Mouse (Mus musculus) G1E (cell line): ENCODE results near the gene Twist2. TPM values are rescaled to one million over a fixed set of nuclear protein-coding genes. Genes with fewer than 3 reads are reported as not detected.

Source experiments
- ATAC-seq: 2 replicates; pipeline ENCODE4 v1.8.0; 2016; ENCODE audit warnings: mild to moderate bottlenecking; ENCODE audit not compliant: insufficient number of reproducible peaks, poor library complexity, low FRiP score, severe bottlenecking; ENCODE audit errors: extremely low read depth
- DNase-seq: peaks from one replicate; pipeline ENCODE4 v3.0.0; 2012; ENCODE audit warnings: low spot score
- H3K27me3 ChIP-seq: 2 replicates; pipeline ENCODE4 v1.6.1; 2012; ENCODE audit warnings: mild to moderate bottlenecking, low read length, inconsistent platforms; ENCODE audit not compliant: insufficient read depth
- H3K36me3 ChIP-seq: replicated peaks from 2 replicates; pipeline ENCODE3; 2012; ENCODE audit warnings: mild to moderate bottlenecking, inconsistent platforms
- H3K4me1 ChIP-seq: 2 replicates; pipeline ENCODE4 v1.6.1; 2012; ENCODE audit warnings: low read depth, low read length, inconsistent platforms, mixed read lengths; ENCODE audit not compliant: insufficient read depth
- H3K4me3 ChIP-seq: 2 replicates; pipeline ENCODE4 v1.5.1; 2012; ENCODE audit warnings: low read depth, mild to moderate bottlenecking, inconsistent platforms, low read length, moderate library complexity, mixed read lengths
- H3K9me3 ChIP-seq: replicated peaks from 2 replicates; pipeline ENCODE4 v1.6.1; 2012; ENCODE audit warnings: inconsistent platforms
- CTCF ChIP-seq: IDR thresholded peaks from 2 replicates; pipeline ENCODE4 v1.5.1; 2012; ENCODE audit warnings: low read depth, low read length, inconsistent platforms, mixed read lengths
- GATA1 ChIP-seq: IDR thresholded peaks from 2 replicates; pipeline ENCODE4 v1.6.1; 2012; ENCODE audit warnings: borderline replicate concordance, low read length, inconsistent platforms, mixed read lengths
- GATA2 ChIP-seq: IDR thresholded peaks from 2 replicates; pipeline ENCODE4 v1.6.1; 2012; ENCODE audit warnings: low read depth, low read length, inconsistent platforms, borderline replicate concordance
- POLR2AphosphoS5 ChIP-seq: IDR thresholded peaks from 2 replicates; pipeline ENCODE4 v1.6.1; 2012; ENCODE audit warnings: low read depth, low read length, inconsistent platforms; ENCODE audit not compliant: insufficient replicate concordance
- TAL1 ChIP-seq: conservative IDR thresholded peaks from 2 replicates; pipeline ENCODE4 v1.6.1; 2012; ENCODE audit warnings: low read depth, low read length, inconsistent platforms, mixed read lengths
- polyA plus RNA-seq: library from polyadenylated mRNA; stranded (reverse); fragments of >175 nt; gene quantifications from 2 replicates; pipeline ENCODE4 v1.2.3, GENCODE M21; 2012
- total RNA-seq, 2 experiments: library from RNA; stranded (forward) in 1 of 2; stranded (reverse) in 1 of 2; fragments of 200-1000 nt in 1 of 2; fragments of >200 nt in 1 of 2; fragmentation: Nextera tagmentation in 1 of 2; gene quantifications; 2 replicates each; pipeline ENCODE4 v1.2.3; 2014 to 2017

Twist2 gene
- total and polyA plus RNA-seq, 3 experiments: 0.05 TPM; not detected in 2

GRCm38 (mm10) chr1:91880156-91880555 is 78.9 kb downstream of the Twist2 start:
- no peak for TF ChIP-seq GATA1
- no peak for TF ChIP-seq CTCF
- no peak for TF ChIP-seq POLR2AphosphoS5
- TF ChIP-seq TAL1: no peak
- no peak for TF ChIP-seq GATA2
- peaks cover 7% of the 10 kb centered on the region; the same call in 1 of the 2 replicates for H3K27me3 ChIP-seq
- H3K4me1 ChIP-seq: no peaks in the 10 kb centered on the region
- ATAC-seq (no peak), DNase-seq (no peak)
- H3K4me3 ChIP-seq: no peak overlapping the region
- H3K36me3 ChIP-seq: no peaks in the 10 kb centered on the region
- H3K9me3 ChIP-seq: no peaks in the 10 kb centered on the region

- Histone ChIP-seq H3K4me1 (no peaks in the 10 kb centered on the region), H3K36me3 (no peaks in the 10 kb centered on the region), H3K4me3 (no peak overlapping the region), H3K27me3 (peaks cover 7% of the 10 kb centered on the region; the same call in 1 of the 2 replicates), H3K9me3 (no peaks in the 10 kb centered on the region)
- TF ChIP-seq POLR2AphosphoS5 (no peak), TAL1 (no peak), GATA1 (no peak), CTCF (no peak), GATA2 (no peak)
- DNase-seq: no peak
- no peak for ATAC-seq
These were observed 79.6 kb downstream of the Twist2 start for GRCm38 (mm10) chr1:91880899-91881298.

GRCm38 (mm10) chr1:91883115-91883514 is 81.9 kb downstream of the Twist2 start:
- no peak for DNase-seq
- no peak overlapping the region for H3K4me3 ChIP-seq
- no peak for ATAC-seq

GRCm38 (mm10) chr1:91893598-91893997 is 92.3 kb downstream of the Twist2 start:
- ATAC-seq (no peak), DNase-seq (no peak)
- Histone ChIP-seq H3K9me3 (no peaks in the 10 kb centered on the region), H3K27me3 (peaks cover 4% of the 10 kb centered on the region; the same call in 1 of the 2 replicates), H3K4me1 (no peaks in the 10 kb centered on the region), H3K4me3 (no peak overlapping the region), H3K36me3 (no peaks in the 10 kb centered on the region)
- no peak for TF ChIP-seq GATA1

More at GRCm38 (mm10) chr1:91883115-91883514, 81.9 kb downstream of the Twist2 start:
- no peaks in the 10 kb centered on the region for H3K36me3 ChIP-seq
- no peaks in the 10 kb centered on the region for H3K9me3 ChIP-seq
- H3K27me3 ChIP-seq: peaks cover 5% of the 10 kb centered on the region; the same call in 1 of the 2 replicates
- H3K4me1 ChIP-seq: no peaks in the 10 kb centered on the region
- TF ChIP-seq POLR2AphosphoS5 (no peak), GATA1 (no peak), GATA2 (no peak), CTCF (no peak), TAL1 (no peak)

- no peaks in the 10 kb centered on the region for H3K4me1 ChIP-seq
- no peaks in the 10 kb centered on the region for H3K9me3 ChIP-seq
- H3K4me3 ChIP-seq: no peak overlapping the region
- TF ChIP-seq POLR2AphosphoS5 (no peak), GATA1 (no peak), CTCF (no peak), GATA2 (no peak), TAL1 (no peak)
- H3K27me3 ChIP-seq: peaks cover 4% of the 10 kb centered on the region; the same call in 1 of the 2 replicates
- ATAC-seq: no peak
- DNase-seq: no peak
- H3K36me3 ChIP-seq: no peaks in the 10 kb centered on the region
These were observed 93.0 kb downstream of the Twist2 start for GRCm38 (mm10) chr1:91894286-91894685.

GRCm38 (mm10) chr1:91897078-91897477 is 95.8 kb downstream of the Twist2 start:
- peak; percentile 30; the same call in 1 of the 2 replicates for TF ChIP-seq CTCF
- TF ChIP-seq GATA1: no peak
- DNase-seq: no peak
- no peaks in the 10 kb centered on the region for H3K9me3 ChIP-seq

More at GRCm38 (mm10) chr1:91897078-91897477, 95.8 kb downstream of the Twist2 start:
- Histone ChIP-seq H3K27me3 (peaks cover 8% of the 10 kb centered on the region; the same call in 1 of the 2 replicates), H3K36me3 (no peaks in the 10 kb centered on the region), H3K4me3 (no peak overlapping the region), H3K4me1 (no peaks in the 10 kb centered on the region)
- ATAC-seq: no peak
